Mouse (Mus musculus): ENCODE data around the gene Csnk2a1.
"Not testable (repeated sequence)": the region's sequence is repeated elsewhere in the genome, so short reads cannot be mapped to it uniquely, and the experiment has no call there.

Gene Csnk2a1

DNA sequence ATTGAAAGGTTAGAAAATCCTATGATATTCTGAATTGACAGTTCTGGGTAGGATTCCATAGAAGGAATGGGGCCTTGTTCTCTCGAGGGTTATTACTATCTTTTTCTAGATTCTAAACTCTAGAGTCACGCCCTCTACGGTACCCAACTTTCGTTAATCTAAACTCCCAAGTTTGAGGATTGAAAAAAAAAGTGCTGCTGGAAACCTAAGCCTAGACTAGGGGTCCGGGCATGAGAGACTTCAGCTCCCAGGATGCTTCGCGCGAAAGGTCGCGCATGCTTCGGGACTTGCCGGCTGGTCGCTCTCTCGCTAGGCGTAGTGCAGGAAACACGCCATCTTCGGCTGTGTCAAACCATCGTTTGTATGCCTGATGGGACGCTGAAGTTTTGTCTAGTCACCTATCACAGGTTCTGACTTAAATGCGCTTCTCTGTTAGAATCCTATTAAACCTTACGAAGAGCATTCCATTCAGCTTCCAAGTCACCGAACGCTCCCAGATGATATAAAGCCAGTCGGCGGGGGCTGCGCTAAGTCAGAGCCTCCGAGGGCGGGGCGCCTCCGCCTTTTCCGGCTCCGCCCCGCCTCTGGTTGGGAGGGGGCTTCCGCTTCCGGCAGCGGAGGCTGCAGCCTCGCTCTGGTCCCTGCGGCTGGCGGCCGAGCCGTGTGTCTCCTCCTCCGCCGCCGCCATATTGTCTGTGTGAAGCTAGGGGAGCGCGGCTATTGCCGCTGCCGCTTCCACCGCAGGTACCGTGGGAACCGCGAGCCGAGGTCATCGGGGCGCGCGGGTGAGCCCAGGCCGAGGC, at the start of gene Csnk2a1:
Gene Csnk2a1, plus strand, starts transcription at position 592 of the 803 bp plus-strand sequence.
- peak; percentile 93 for DNase-seq

DNA sequence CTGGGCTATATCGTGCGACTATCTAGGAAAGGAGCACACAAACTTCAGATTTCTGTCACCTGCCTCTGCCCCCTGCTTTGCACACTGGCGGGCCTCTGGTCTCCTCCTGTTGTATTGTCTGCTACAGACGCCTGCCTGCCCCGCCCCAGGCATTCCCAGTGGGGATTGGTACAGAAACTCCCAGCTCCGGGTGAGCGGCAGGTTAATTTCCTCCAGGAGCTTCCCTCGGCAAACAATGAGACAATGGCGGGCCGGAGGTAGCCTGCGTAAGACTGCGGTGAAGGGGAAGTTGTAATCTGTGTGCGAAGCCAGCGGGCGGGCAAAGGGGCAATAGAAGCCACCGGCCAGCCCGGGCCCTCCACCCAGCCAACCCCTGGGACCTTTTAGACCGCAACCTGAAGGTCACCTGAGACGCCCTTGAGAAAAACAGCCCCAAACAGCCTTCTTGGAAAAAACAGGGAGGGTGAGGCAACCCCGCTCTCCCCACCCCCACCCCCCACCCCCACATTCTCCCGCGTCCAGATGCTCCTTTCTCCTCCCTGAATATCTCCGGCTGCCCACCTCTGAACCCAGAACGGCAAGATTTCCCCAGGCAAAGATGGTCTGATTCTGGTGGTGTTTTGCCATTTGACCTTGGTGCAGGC, 49.4 kb upstream of the Csnk2a1 start:
- peak; percentile 52 to 64 for DNase-seq

DNA sequence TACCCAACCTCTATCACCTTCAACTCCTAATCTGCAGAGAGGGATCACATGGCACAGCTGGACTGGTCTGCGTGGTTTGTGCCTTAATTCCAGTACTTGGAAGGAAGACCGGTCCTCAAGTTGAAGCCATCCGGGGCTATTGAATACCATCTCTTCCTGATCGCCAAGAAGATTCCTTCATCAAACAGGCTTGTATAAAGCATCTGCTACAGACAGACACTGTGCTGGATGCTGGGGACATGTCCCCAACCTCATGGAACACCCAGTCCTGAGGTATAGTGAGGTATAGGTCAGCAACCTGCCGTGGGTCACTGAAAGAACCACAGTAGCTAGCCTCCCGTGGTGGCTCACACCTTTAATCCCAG, 48.9 kb upstream of the Csnk2a1 start:
- no peak for DNase-seq

DNA sequence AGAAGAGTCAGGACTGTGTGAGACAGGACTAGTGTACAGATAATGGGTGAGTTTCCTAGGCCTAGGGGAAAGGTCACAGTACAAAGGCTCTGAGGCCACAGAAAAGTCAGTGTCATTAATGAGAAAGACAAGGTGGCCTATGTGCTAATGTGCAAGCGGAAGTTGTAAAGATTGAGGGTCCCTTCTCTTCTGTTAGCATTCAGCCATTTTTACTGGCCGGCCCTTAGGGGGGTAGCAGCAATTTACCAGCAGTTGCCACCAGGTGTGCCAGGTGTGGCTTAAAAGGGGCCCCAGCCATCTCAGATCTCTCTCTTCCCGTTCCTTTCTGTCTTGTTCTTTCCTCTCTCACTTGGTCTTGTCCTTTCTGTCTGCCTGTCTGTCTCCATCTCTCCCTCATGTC, 48.3 kb upstream of the Csnk2a1 start:
- no peak for DNase-seq

DNA sequence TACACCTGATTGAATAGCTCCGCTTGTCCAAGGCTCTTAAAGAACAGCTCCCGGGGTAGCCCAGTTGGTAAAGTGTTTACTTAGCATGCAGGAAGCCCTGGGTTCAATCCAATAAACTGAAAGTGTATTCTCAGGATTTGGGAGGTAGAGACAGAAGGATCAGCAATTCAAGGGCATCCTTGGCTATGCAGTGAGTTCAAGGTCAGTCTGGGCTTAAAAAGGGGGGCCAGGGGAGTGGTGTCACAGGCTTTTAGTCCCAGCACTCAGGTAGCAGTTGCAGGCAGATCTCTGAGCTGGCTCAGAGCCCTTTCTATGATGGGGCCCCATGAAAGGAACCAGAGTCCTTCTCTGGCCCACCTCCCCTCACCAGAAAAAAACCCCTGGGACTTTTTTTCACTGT, 47.3 kb upstream of the Csnk2a1 start:
- DNase-seq: no peak

DNA sequence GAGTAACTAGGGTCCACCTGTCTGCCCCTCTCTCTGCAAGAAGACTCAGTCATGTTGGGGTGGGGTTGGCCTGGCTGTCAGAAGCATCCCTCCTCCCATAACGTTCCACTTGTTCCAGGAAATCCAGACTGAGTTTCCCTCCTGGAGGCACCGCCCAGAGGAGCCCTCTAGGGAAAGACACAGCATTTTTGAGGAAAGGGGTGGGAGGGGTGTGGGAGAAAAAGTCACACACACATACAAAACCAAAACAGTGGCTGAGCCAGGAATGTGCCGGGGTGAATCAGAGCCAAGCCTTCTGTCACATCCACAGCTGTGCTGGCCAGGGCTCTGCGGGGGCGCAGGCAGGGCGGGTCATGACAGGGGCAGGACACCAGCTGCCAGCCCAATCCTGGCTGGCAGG, 46.3 kb upstream of the Csnk2a1 start:
- peak; percentile 73 to 79 for DNase-seq

DNA sequence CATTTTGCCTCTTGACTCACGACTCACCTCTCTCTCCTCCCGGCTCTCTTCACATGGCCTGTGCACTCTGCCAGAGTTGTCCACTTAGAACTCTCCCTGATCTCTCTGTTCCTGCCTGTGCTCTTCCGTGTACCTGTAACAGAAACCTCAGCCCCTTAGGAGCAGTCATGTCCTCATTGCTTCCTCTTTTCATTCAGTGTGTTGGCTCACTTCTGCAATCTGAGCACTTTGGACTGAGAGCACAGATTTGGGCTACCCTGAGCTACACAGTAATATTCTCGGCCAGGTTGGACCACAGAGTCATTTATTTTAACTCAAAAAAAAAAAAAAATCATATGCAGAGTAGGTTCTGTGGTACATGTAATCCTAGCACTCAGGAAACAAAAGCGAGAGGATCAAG, 39.5 kb upstream of the Csnk2a1 start:
- no peak for DNase-seq

DNA sequence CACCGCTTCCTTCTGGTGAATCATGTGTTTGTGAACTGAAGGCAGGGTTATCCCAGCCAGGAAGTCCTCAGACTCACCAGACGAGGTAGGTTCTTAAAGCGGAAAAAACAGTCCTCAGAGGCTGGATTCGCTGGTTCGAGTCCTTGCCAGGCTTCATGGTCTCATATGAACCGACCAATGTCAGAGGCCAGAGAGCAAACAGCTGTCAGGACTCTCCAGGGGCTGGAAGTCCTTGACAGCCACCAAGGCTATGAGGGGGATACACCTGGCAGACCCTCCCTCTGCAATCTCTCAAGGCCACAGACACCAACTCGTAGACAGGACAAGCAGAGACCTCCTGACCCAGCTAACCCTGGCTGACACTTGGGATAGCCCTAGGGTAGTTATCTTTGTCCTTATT, 37.4 kb upstream of the Csnk2a1 start:
- DNase-seq: no peak

DNA sequence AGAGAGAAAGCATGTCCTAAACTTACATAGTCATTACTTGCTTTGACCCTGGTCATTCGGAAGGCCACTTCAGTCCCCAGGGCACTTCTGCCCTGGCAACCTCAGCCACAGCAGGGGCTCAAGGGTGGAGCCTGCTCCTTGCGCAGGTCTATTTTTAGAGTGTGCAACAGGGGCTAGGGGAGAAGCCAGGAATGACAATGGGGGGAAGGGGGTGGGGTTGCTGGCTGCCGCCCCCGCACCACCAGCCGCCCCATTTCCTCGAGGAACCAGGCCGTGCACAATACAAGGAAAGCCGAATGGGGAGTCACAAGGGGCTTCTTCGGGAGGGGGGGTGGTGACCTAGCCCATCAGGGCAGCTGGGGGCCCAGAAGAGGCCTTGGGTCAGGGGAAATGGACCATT, 37.0 kb upstream of the Csnk2a1 start:
- no peak for DNase-seq

DNA sequence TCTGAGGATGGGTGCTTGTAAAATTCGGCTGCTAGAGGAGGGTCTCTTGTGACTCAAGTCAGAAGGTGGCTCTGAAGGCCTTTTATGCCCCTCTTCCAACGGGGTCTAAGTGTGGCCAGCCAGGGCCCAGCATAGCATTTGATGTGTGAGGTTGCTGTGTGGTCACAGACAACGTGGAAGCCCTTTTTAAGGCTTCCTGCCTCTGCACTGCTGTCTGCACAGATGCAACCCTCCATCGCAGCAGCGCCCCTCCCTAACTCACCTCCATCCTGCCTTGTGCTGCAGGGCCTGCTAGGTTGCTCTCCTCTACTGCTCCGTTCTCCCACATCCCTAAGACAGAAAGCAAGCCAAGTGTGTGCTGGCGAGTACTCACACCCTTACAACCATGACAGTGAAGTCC, 36.5 kb upstream of the Csnk2a1 start:
- no peak for DNase-seq

DNA sequence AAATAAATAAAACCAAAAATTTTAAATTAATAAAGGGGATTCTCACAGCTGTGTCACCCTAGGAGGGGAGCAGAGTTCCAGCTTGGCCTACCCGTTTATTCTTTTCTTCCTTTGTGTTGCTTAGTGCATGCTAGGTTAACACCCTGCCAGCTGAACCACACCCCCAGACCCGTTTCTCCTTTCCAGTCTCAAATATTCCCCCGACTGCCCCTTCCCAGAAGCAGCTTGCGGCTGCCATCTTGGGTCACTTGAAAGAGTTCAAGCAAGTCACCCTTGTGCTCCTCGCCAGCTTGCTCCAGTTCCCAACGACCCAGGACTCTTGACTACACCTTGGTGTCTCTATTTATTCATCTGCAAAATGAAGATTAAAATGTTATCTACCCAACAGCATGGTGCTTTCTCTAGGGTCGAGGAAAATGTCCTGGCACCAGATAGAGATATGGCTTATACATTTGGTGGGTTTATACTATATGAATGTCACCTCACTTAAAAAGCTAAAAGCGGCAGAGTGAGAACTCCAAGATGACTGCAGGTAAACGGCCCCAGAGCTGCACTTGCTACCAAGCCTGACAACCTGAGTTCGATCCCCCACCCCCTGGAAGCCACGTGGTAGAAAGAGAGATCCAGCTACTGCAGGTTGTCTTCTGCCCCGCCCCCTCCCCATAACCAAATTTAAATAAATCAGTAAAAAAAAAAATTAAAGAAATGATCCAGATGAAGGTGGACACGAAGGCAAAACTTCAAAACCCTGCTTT, 33.9 kb upstream of the Csnk2a1 start:
- DNase-seq: no peak

DNA sequence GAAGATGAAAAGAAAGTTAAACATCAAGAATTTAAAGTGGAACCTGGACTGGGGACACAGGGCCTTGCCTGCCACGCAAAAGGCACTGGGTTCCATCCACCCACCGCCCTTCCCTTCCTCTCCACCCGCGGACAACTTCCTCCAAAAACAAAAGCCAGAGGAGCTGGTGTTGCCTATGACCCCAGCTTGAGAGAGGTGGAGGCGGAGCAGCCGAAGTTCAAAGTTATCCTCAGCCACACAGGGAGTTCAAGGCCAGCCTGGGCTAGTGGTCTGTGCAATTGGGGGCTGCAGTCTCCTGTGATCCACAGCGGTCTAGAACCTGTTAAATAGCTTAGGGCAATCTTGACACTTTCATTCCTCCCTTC, 33.3 kb upstream of the Csnk2a1 start:
- DNase-seq: no peak

DNA sequence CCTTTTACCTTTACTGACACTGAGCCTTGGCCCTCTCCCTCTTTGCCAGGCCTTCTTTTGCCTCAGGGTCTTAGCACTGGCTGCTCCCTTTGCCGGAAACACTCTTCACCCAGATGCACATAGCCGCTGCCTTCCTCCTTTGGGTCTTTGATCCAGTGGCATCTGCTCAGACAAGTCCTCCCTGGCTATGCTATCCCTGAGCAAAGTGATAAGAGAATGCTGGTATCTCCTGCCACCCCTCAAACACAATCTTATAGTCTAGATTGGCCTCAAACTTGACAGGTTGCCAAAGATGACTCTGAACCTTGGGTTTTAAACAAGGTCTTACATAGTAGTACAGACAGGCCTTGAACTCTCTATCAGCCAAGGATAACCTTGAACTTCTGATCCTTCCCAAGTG, 32.1 kb upstream of the Csnk2a1 start:
- no peak for DNase-seq

DNA sequence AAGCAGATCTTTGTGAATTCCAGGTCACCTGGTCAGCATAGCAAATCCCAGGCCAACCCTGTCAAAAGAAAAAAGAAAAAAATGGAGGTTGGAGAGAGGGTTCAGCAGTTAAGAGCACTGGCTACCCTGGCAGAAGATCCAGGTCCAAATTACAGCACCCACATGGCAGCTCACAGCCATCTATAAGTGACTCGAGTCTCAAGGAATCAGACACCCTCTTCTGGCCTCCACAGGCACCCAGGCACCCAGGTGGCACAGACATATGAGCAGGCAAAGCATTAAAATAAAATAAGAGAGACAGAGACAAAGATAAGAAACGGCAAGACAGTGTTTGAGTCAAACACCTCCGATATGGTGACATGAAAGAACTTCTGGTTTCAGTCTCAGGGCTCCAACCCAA, 29.7 kb upstream of the Csnk2a1 start:
- no peak for DNase-seq

DNA sequence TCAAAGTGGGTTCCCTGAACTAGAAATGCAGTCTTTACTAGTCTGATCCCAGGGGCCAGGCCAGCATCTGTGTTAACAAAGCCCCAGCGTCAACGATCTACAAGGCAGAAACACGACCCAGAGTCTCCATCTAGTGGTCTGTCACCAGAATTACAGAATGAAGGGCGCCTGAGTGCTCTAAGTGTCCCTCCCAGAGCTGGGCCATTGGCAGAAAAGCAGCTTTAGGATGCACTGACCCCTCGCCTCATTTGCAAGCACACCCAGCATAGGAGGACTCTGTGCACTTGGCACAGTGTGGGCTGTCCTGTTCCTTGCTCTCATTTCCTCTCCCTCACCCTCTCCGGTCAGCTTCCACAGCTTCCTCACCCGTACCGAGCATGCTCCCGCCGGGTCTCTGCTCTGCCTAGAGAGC, 29.3 kb upstream of the Csnk2a1 start:
- peak; percentile 67 to 72 for DNase-seq

DNA sequence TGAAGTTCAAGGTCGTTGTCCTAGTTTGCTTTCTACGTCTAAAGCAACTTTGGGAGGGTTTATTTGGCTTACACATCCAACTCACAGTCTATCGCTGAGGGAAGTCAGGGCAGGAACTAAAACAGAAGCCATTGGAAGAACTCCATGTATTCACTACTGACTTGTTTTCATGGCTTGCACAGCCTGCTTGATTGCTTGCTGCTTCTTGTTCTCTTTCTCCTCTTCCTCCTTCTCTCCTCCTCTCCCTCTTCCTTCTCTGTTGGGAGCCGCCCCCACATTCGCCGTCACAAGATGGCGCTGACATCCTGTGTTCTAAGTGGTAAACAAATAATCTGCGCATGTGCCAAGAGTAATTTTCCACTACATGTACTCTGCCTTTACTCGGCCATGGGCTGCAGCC, 20.5 kb upstream of the Csnk2a1 start:
- DNase-seq: not testable (repeated sequence)

DNA sequence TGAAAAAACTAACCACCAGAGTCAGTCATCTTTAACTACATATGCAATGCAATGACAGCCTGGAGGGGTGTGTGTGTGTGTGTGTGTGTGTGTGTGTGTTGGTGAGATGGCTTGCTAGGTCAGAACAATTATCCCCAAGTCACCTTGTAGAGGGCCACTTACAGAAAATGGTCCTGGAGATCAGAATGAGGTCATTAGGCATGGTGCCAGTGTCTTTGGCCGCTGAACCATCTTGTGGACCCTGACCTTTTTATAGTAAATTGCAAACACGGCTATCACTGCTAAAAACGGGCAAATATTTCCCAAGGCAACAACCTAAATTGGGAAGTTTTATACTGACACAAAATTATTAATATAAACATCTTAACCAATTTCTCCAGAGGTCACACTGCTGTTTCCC, 14.8 kb upstream of the Csnk2a1 start:
- peak; percentile 49 to 62 for DNase-seq

DNA sequence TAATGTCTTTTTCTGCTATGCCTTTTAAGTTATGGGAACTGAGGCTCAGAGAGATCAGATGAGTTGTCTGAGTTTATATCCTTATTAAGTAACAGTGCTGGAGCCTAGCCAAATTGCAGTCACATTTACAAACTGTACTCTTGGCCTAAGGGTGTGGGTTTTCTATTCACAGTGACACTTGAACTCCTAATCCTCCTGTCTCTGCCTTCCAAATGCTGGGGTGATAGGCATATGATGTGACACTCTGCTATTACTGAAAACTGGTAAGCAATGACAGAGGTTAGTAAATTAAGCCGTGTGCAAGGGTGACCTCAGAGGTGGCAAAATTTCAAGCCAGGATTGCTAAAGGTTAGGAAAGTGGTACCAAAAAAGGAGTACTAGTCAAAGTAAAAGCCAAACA, 9.7 kb upstream of the Csnk2a1 start:
- peak in 1 of 2 experiments; percentile 19 for DNase-seq

DNA sequence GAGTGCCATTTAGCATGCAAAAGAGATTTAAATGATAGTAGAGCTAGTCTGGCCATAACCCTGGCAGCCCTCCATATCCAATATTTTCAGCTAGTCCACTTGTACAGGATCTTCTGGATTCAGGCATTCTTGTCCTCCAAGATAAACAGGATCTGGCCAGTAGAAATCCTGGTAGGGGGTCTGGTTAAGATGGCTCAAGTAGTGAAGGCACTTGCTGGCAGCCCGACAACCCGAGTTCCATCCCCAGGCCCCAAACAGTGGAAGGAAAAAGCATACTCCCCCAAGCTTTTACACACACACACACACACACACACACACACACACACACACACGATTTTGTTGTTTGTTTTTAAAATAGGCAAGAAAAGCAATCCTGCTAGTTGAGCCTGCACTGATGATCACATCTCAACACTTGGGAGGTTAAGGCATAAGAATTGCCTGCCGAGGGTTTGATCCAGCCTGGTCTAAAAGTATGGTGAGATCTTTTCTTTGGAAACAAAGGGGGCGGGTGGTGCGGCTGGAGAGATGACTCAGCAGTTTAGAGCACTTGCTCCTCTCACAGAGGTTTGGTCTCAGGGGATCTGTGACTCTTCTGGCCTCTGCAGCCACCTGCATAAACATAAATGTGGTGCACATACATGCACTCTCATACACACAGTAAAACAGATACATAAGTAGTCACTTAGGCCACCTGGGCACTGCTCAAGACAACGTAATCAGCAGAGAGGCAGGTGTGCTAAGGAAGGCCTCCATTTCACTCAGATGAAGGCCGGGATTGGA, 2.9 kb upstream of the Csnk2a1 start:
- no peak for DNase-seq

DNA sequence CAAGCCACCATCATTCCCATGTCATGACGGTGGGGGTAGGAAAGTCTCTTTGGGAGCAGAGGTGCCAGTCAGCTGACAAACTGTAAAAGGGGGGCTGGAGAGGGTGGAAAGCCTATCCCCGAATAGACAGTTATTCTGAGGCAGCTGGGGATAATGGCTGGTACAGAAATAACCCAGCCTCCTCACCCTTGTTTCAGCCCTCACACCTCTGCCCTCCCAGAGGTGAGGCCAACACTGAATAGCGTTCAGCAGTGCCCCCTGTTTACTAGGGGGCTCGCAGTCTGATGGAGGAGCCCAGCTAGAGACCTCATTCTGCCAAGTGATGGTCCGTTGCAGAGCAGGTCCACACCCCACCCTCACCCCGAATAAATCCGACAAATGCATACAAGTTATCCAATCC, 1.1 kb upstream of the Csnk2a1 start:
- DNase-seq: no peak

DNA sequence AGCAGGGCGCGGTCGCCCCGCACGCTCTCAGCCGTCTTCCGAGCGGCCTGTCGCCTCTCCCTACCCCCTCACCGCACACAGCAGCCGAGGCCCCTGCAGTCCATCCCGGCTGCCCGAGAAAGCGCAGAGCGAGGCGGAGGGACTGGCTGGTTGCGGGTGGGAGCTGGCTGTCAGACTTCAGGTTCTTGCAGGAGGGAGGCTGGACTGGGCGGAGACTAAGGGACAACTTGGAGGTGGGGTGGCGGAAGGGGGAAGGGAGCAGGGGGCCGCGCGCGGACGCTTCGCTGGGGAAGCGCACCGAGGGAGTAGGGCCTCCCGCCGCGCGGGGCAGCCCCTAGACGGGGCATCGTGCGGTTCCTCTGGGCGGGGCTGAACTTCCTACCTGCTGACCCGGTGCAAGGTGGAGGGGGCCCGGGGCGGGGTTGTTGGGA, 427 bp downstream of the Csnk2a1 start:
- DNase-seq: peak; percentile 65 to 68

DNA sequence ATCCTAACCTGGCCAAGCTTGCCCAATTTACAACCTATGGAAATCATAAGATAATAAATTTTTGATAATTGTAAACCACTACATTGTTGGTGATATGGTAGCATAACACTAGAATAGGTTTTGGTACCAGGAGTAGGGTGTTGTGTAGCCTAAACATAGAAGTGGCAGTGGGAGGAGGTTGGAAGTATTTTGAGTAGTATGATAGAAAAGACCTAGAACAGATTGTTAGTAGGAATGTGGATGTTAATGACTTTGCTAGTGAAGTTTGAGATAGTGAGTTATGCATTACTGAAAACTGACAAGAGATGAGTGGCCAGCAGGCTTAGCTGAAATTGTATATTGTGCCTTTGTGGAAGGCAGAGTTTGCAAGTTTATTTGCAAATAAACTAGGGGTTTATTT, 3.4 kb downstream of the Csnk2a1 start:
- DNase-seq: no peak

DNA sequence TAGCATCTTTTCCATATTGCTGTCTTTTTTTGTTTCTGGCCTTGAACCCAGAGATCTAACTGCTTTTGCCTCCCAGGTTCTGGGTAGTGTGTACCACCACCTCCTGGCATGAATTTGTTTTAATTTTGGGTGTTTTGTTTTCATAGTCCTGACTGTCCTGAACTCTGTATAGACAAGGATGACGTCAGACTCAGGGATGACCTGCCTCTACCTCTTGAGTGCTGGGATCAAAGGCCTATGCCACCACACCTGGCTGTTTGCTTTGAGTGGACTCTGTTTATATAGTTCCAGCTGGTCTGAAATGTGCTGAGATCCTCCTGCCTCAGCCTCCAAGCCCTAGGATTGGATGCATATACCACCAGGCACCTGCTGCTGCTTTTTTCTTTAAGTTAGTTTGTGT, 11.3 kb downstream of the Csnk2a1 start:
- DNase-seq: no peak
